24 mouse cellular contexts compared by ENCODE assay signal in genomic region chr15:97026670-97027069, GRCm38 (mm10). TPM values are rescaled to one million over a fixed set of nuclear protein-coding genes. Genes with fewer than 3 reads are reported as not detected.
"Had no signal": no experiment of that assay in that cellular context is flagged by ENCODE, and none has a peak within 500 bp of the region (broad histone marks: within the 10 kb centered on the region; RNA-seq: fewer than 3 reads in every experiment).

No protein-coding gene starts in this region.

- H3K9ac ChIP-seq: heart, embryonic 12.5 days; hindbrain, embryonic 13.5 days; hindbrain, embryonic 15.5 days; kidney, embryonic 15.5 days; limb, embryonic 13.5 days; limb, embryonic 15.5 days; liver, embryonic 13.5 days had no signal

- H3K4me3 ChIP-seq: heart, embryonic 10.5 days; heart, embryonic 12.5 days; hindbrain, embryonic 13.5 days; hindbrain, embryonic 15.5 days; kidney, embryonic 15.5 days; limb, embryonic 13.5 days; limb, embryonic 15.5 days; liver, embryonic 13.5 days had no signal

- ATAC-seq: hindbrain, postnatal 0 days; intestine, embryonic 16.5 days had no signal

- H3K27ac ChIP-seq: hindbrain, embryonic 13.5 days; hindbrain, embryonic 15.5 days; hindbrain, postnatal 0 days; kidney, embryonic 15.5 days; kidney, postnatal 0 days; limb, embryonic 13.5 days; limb, embryonic 15.5 days had no signal

- H3K4me1 ChIP-seq: hindbrain, embryonic 13.5 days; hindbrain, embryonic 15.5 days; kidney, embryonic 15.5 days; limb, embryonic 13.5 days; limb, embryonic 15.5 days had no signal

- H3K9me3 ChIP-seq: heart, embryonic 10.5 days; heart, embryonic 12.5 days; hindbrain, embryonic 13.5 days; hindbrain, embryonic 15.5 days; kidney, embryonic 15.5 days; limb, embryonic 13.5 days; limb, embryonic 15.5 days; liver, embryonic 13.5 days had no signal

- H3K4me2 ChIP-seq: heart, embryonic 12.5 days; hindbrain, embryonic 13.5 days; hindbrain, embryonic 15.5 days; kidney, embryonic 15.5 days; limb, embryonic 13.5 days; limb, embryonic 15.5 days; liver, embryonic 13.5 days had no signal

- H3K27me3 ChIP-seq: heart, embryonic 12.5 days; hindbrain, embryonic 13.5 days; hindbrain, embryonic 15.5 days; kidney, embryonic 15.5 days; limb, embryonic 13.5 days; limb, embryonic 15.5 days; liver, embryonic 13.5 days had no signal

- DNase-seq: gastrocnemius, postnatal 14 days; gastrocnemius, postnatal 36 days; heart, adult 18-20 months; heart, postnatal 10 days; kidney, adult 11 months; kidney, adult 2 months; kidney, adult 9 months; kidney, postnatal 14 days; kidney, postnatal 36 days; layer of hippocampus, adult 9-11 months; layer of hippocampus, postnatal 36 days; left cerebral cortex, postnatal 4 days; liver, embryonic 13.5 days had no signal

- H3K36me3 ChIP-seq: heart, embryonic 12.5 days; hindbrain, embryonic 13.5 days; hindbrain, embryonic 15.5 days; kidney, embryonic 15.5 days; limb, embryonic 13.5 days; limb, embryonic 15.5 days; liver, embryonic 13.5 days had no signal

RNA-seq across cellular contexts. Expression of gene Slc38a4, which starts 29.1 kb away (rescaled TPM):
- total RNA-seq: hematopoietic stem cell, adult 5-6 weeks had no signal
